Mouse (Mus musculus) hindbrain, embryonic 12.5 days (tissue): Measurements from ENCODE around the gene Psme2b. TPM values are rescaled to one million over a fixed set of nuclear protein-coding genes. Genes with fewer than 3 reads are reported as not detected.

ENCODE experiments used
- polyA plus RNA-seq: library from polyadenylated mRNA; unstranded; fragments of >200 nt; fragmentation: Nextera tagmentation; extraction: Ambion mirVana; gene quantifications from 2 replicates; pipeline ENCODE4 v1.2.1, GENCODE M21; 2016

Psme2b gene
- polyA plus RNA-seq, 1 experiment from 2014 or later, result 2.3 TPM

Other genes with a start within 250 kb of the Psme2b start
- 442 and 512 TPM in 2 replicates for gene Rack1, start 145.9 kb downstream of the Psme2b start, polyA plus RNA-seq
- 6.4 and 7.1 TPM in 2 replicates for gene Trim41, start 128.8 kb downstream of the Psme2b start, polyA plus RNA-seq
- 0.70 and 1.6 TPM in 2 replicates for gene Trim7, start 120.0 kb downstream of the Psme2b start, polyA plus RNA-seq
- 7.2 and 10.0 TPM in 2 replicates for gene Gm12184, start 119.5 kb downstream of the Psme2b start, polyA plus RNA-seq
- gene Irgm1, start 74.5 kb downstream of the Psme2b start, polyA plus RNA-seq, result 3.0 and 3.9 TPM in 2 replicates
- gene Gm5431, start 44.0 kb downstream of the Psme2b start, polyA plus RNA-seq, result 0.13 TPM in 1 of 2 replicates, not detected in the other
- not detected in 2 replicates for gene Olfr56, start 32.7 kb upstream of the Psme2b start, polyA plus RNA-seq
- 0.10 and 0.47 TPM in 2 replicates for gene 9930111J21Rik1, start 33.2 kb upstream of the Psme2b start, polyA plus RNA-seq
- gene Gm12185, start 46.0 kb upstream of the Psme2b start, polyA plus RNA-seq, result not detected in 2 replicates
- not detected in 2 replicates for gene Tgtp1, start 48.0 kb upstream of the Psme2b start, polyA plus RNA-seq
- gene 9930111J21Rik2, start 105.1 kb upstream of the Psme2b start, polyA plus RNA-seq, result 0.22 and 0.57 TPM in 2 replicates
- not detected in 2 replicates for gene Tgtp2, start 118.0 kb upstream of the Psme2b start, polyA plus RNA-seq
- 0.46 and 0.66 TPM in 2 replicates for gene Ifi47, start 130.4 kb upstream of the Psme2b start, polyA plus RNA-seq
- gene Olfr1396, start 168.7 kb upstream of the Psme2b start, polyA plus RNA-seq, result not detected in 2 replicates
- not detected in 2 replicates for gene Olfr1395, start 196.1 kb upstream of the Psme2b start, polyA plus RNA-seq
- gene Olfr1394, start 208.2 kb upstream of the Psme2b start, polyA plus RNA-seq, result not detected in 2 replicates
- 0.16 and 0.22 TPM in 2 replicates for gene Btnl9, start 241.0 kb upstream of the Psme2b start, polyA plus RNA-seq